Mouse (Mus musculus): ENCODE measurements around the gene Myh7b.

DNA sequence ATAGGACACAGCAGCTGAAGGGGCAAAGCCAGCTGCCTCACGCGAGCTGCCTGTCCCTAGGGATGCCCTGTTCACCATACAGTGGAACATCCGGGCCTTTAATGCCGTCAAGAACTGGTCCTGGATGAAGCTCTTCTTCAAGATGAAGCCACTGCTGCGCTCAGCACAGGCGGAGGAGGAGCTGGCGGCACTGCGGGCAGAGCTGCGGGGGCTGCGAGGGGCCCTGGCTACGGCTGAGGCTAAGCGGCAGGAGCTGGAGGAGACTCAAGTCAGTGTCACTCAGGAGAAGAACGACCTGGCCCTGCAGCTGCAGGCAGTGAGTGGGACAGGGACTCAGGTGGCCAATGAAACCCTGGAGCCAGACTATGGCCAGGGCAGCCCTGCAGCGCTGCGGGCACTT, 15.3 kb downstream of the Myh7b start:
- TF ChIP-seq POLR2A (IDR thresholded peaks at IDR 0.05; ENCODE audit: low read depth, low read length), result no peak
- no peak for TF ChIP-seq CTCF (IDR thresholded peaks at IDR 0.05; ENCODE audit: extremely low read depth, insufficient read length, insufficient replicate concordance, low read depth, low read length)

Measured in small intestine, adult 2 months (tissue).